Mouse (Mus musculus) large intestine, adult 2 months (tissue): ENCODE data around the gene Phpt1. TPM values are rescaled to one million over a fixed set of nuclear protein-coding genes. Genes with fewer than 3 reads are reported as not detected.

Source experiments
- DNase-seq: peaks from one replicate; pipeline ENCODE4 v3.0.0-alpha.2; 2012; ENCODE audit warnings: low read depth, low spot score
- WGBS: fragments of 180-500 bp; shearing (Covaris S2); methylation state at CpG from one replicate; pipeline ENCODE4 v1.1.7; 2018; 5-methylcytosine and 5-hydroxymethylcytosine counted together
- polyA plus RNA-seq: library from polyadenylated mRNA; depleted of rRNA; stranded (reverse); fragments of >200 nt; gene quantifications from 2 replicates; pipeline ENCODE4 v1.2.3, GENCODE M21; 2012

Gene Phpt1
- polyA plus RNA-seq, 1 experiment, result 44.6 TPM

GRCm38 (mm10) chr2:25583571-25583970, 8.5 kb upstream of the Phpt1 start:
- 61% methylated on average over 4 of the region's 4 CpGs for WGBS
- DNase-seq, result no peak

DNA sequence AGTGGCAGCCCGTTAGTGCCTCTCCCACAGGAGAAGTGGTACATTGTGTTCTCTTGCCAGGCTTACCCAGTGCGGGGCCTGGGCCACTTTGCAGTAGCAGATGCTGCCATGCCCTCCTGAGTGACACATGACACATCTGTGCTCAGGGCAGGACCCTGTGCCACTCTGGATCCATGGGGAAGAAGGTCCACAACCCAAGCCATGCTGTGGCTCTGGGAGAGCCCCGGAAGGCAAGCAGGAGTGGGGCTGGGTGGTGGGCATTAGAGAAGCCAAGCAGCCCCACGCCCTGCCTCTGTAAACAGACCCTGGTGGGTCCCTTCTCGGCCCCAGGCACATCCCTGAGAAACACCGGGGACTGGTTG, 8.1 kb upstream of the Phpt1 start:
- 72% methylated on average over 6 of the region's 6 CpGs for WGBS
- no peak for DNase-seq

- WGBS, result 58% methylated on average over 12 of the region's 12 CpGs
- no peak for DNase-seq
These were observed 7.6 kb upstream of the Phpt1 start for GRCm38 (mm10) chr2:25582466-25583119.

DNA sequence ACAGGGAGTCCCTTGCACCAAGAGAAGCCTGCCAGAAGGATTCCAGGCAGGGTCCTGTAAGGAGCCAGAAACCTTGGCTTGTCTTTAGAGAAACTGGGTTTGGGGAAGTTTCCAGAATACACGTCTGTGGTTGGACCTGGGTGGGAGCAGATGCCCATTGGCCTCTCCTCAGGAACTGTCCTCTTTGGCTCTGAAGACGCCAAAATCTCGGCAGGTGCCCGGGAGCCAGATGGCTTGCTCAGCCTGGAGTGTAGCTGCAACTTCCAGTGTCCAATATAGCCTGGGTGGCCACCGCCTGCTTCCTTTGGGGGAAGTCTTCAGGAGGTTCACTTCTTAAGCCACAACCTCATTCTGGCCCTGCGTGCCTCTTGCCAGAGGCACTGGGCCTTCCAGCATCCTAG, 6.9 kb upstream of the Phpt1 start:
- WGBS, result 17% methylated on average over 6 of the region's 6 CpGs
- no peak for DNase-seq

DNA sequence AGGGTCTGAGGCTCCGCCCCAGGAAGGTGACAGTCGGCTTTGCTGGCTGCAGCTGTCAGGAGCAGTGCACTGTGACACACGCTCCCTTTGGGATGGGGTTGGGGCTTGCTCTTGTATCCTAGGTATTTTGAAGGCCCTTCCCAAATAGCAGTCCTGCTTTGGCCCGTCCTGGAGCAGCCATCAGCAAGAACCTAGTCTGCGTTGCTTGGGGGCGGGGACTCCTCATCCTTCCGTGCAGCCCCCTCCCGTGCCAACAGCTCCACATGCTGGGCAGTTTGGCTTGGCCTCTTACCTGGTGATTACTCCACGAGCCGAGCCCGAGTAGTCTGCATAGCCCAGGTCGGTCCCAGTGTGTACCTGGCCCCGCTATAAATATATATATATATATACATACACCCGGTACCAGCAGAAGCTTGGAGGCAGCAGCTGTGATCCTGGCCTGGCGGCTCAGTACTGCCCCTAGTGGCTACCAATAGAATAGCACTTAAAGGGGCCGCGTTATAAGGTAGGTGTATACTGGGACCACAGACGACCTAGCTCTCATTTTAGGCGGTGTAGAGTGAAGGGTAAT, 6.4 kb upstream of the Phpt1 start, which contains the start of gene Ajm1:
Ajm1 (minus strand) TSS at position 464 of the 571 bp plus-strand sequence.
- DNase-seq, result no peak
- WGBS, result 4% methylated on average over 19 of the region's 19 CpGs

GRCm38 (mm10) chr2:25580621-25581101, 5.6 kb upstream of the Phpt1 start:
- 22% methylated on average over 6 of the region's 6 CpGs for WGBS
- DNase-seq, result no peak

DNA sequence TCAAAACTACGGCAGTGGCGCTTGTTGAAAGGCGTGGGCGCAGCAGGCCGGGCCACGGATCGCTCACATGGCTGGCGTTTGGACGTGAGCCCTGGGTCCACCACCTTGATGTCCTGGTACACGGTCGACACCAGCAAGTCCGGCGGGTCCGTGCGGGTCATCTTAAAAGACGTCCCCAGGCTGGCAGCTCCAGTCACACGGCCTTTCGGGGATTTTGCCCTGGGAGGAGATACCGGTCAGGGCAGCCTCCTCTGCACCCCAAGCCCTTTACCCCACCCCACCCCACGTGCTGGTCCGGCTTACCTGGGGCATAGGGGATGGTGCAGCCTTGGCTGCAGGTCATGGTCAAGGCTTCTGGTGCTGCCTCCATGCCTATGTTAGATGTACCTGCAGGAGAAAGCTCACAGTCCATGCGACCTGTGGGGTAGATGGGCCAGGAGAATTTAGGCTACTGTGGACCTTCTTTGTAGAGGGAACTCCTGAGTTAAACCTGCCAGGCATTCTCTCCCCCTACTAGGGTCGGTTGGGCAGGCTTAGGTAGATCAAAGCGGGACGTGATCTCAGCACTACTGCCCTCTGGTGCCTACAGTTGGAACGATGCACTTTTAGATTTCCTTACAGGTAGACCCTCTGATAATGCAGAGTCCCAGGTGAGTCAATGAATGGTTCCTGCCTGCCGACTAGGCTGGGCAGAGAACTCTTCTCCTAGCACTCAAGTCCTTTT, 4.9 kb upstream of the Phpt1 start:
- DNase-seq, result no peak
- WGBS, result 3% methylated on average over 27 of the region's 27 CpGs

DNA sequence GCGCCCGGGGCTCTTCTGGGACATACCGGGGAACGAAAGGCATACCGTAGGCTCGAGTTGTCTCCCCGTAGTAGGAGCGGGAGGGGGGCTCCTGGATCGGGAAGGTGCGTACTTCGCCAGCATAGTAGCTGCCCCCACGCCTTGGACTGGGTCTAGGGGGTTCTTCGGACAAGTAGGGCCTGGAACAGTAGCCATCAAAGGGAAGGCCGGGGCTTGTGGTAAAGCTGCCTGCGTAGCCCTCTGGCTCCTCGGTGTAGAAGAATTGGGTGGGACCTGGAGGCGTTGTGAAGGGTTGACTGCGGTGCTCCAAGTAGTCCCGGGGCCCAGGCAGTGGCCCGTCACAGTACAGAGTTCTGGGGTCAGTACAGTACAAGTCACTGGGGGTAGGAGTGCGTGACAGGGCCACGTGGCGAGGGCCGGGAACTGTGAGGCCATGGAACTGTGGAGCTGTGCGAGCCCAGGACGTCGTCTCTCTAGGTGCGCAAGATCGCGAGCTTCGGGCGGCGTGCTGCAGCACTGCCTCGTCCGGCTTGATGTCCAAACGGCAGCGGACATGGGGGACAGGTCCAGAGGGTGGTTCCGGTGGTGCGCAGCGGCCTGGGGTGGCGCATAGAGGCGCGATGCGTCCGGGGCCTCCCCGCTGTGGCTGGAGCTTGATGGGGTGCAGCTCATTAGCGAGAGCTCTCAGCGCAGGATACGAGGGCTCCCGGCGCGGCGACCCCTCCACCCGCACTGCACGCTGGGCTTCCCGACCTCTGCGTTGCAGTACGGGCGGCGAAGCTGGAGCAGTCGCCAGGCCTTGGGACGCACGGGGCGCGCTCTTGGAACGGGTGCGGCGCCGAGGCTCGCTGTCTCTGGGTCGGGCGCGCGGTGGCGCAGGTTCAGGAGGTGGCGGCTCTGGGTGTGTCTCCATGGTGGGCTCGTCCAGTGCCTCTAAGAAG, 4.0 kb upstream of the Phpt1 start:
- no peak for DNase-seq
- 11% methylated on average over 77 of the region's 77 CpGs for WGBS

DNA sequence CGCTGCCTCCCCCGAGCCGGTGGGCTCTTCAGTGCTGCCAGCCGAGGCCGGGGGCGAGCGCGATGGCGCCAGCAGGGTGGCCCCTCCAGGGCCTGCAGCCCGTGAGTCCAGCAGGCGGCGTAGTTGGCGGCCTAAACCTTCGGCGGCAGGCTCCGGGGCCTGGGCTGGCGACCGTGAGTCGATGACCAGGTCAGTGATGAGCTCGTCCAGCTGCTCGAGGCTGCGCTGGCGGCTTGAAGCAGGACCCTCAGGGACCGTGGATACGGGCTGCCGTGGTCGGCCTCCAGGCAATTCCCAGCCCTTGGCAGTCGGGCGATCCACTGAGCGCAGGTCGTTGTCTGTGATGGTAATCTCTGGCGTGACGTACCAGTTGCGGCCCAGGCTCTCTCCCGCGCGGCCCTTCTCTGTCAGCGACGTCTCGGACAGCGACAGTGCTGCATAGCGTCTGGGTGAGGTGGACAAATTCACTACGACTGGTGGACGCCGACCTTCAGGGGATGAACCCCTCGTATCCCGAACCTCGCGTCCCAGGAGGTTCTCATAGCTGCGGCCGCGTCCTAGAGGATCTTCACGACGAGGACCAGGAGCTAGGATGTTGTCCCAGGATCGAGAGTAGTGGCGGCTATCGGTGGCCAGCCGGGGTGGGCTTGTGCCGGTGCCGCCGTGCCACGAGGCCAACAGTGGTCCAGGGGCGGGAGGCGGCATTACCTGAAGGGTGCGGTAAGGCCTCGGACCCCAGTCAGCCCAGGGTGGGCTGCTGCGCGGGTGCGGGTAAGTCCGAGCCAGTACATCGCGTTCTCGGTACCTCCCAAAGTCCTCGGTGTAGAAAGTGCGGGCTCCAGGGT, 3.1 kb upstream of the Phpt1 start:
- DNase-seq, result no peak
- WGBS, result 16% methylated on average over 75 of the region's 75 CpGs

GRCm38 (mm10) chr2:25576965-25577891, 2.2 kb upstream of the Phpt1 start:
- DNase-seq, result no peak
- WGBS, result 27% methylated on average over 92 of the region's 92 CpGs

DNA sequence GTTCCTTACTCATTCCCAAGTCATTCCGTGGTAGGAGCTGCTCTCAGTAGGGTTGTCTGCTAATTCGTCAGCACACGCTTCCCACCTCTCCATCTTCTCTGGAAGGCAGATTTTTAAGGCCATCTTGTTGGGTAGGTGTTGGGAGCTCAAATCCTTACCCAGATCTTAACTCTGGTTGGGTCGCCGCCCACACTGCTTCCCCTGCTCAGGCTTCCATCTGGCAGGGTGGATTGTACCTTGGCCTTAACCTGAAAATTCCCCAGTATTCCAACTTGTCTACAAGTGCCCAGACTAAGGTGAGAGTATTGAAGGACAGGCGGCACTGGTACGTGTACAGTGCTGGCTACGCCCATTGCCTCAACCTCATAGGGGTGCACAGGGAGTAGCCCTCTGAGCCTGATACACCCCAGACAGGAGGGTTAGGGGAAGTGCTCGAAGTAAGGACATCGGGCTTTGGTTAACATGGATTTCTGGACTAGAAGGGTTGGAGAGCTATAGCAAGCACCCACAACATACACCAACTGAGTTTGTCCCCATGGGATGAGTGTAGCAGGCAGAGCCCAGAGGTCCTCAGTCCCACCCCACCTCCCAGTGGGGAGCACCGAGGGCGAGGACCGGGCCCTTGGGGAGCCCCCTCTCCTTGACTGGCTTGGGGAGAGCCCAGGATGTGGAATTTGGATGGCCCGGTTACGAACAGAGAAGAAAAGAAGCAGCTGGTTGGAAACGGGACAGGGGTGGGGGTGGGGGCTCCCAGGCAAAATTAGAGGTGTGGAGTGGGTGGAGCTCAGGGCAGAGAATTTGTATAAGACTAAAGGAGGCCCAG, 1.2 kb upstream of the Phpt1 start:
- DNase-seq, result no peak

DNA sequence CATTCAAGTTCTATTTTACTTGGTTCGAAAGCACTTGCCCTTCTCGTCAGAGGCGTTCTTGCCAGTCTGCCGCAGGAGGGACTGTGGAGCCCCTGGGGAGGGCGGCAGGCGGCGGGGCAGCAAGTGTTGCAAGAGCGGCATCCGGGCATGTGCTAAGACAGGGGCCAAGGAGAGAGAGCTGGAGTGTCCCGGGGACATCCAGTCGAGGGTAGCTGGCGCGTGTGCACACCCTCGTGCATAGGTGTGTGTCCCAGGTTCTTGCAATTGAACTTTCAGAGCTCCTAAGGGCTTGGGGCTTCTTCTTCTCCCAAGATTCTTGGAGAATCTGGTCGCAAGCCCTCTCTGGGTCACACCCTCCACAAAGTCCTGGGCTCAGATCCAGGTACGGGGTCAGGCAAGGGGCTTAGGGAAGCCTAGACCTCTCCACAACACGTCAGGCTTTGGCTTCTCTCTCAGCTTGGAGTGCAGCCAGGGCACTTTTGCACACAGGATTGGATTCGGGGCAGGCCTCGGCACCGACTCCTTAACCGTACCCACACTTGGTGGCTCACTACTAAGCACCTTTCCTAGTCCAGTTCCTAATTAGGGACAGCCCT, 506 bp upstream of the Phpt1 start:
- DNase-seq, result no peak
- WGBS, result 12% methylated on average over 21 of the region's 21 CpGs

More for the DNA sequence above, 1.2 kb upstream of the Phpt1 start:
- WGBS, result 87% methylated on average over 16 of the region's 16 CpGs

DNA sequence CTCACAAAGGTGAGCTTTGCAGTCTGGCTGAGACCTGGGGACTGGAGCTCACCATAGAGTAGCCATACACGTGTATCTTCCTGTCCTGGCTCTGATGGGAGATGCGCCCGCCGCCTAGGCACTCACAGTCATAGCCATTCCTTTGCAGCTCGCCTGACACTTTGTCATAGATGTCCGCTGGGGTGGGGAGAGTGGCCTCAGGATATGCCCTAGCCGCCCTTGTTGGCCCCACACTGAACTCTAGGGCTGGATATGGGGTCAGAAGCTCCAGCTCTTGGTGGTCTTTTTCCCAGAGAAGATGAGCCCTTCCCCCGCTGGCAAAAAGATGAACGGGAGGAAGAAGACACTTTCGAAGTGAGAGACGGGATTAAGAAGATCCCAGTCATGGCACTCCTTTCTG, 888 bp downstream of the Phpt1 start:
- WGBS, result 8% methylated on average over 11 of the region's 11 CpGs
- DNase-seq, result no peak

- DNase-seq, result no peak
- WGBS, result 88% methylated on average over 2 of the region's 2 CpGs
These were observed 2.0 kb downstream of the Phpt1 start for GRCm38 (mm10) chr2:25573068-25573467.

GRCm38 (mm10) chr2:25571221-25571620, 3.8 kb downstream of the Phpt1 start:
- WGBS, result 77% methylated on average over 4 of the region's 4 CpGs
- no peak for DNase-seq

DNA sequence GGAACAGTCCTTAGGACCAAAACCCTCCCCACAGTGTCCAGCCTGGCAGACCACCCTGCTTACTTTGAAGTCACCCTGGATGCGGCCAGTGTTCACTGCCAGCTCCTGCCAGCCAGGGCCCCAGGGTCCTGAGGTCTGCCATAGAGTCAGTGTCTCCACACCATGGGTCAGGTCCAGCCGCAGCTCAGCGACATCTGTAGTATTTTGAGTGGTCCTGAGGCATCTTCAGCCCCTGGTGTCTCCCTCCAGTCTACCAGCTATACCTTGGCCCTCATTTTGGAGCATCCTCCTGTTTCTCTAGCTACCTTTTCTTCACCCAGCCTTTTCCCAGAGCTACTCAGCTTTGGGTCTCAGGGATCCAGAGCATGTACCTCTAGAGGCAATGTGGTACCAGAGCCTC, 5.7 kb downstream of the Phpt1 start:
- WGBS, result 92% methylated on average over 3 of the region's 3 CpGs
- DNase-seq, result no peak
